Mouse (Mus musculus): Measurements from ENCODE around the gene Atp6v1g2.

The Atp6v1g2 gene

GRCm38 (mm10) chr17:35254241-35255098, 21.0 kb downstream of the Atp6v1g2 start:
- DNase-seq (ENCODE audit: low read depth, low spot score): no peak

GRCm38 (mm10) chr17:35255301-35255700, 21.8 kb downstream of the Atp6v1g2 start:
- no peak for DNase-seq (ENCODE audit: low read depth, low spot score)

GRCm38 (mm10) chr17:35255704-35256103, 22.2 kb downstream of the Atp6v1g2 start:
- DNase-seq (ENCODE audit: low read depth, low spot score): no peak

GRCm38 (mm10) chr17:35257378-35257777, 23.9 kb downstream of the Atp6v1g2 start:
- no peak for DNase-seq (ENCODE audit: low read depth, low spot score)

GRCm38 (mm10) chr17:35257824-35258491, 24.5 kb downstream of the Atp6v1g2 start:
- peak; percentile 81 for DNase-seq (ENCODE audit: low read depth, low spot score)

GRCm38 (mm10) chr17:35258492-35259478, 25.3 kb downstream of the Atp6v1g2 start:
- DNase-seq (ENCODE audit: low read depth, low spot score): no peak

GRCm38 (mm10) chr17:35259621-35260020, 26.2 kb downstream of the Atp6v1g2 start:
- no peak for DNase-seq (ENCODE audit: low read depth, low spot score)

- no peak for DNase-seq (ENCODE audit: low read depth, low spot score)
These were observed 28.2 kb downstream of the Atp6v1g2 start for GRCm38 (mm10) chr17:35261651-35262050.

- DNase-seq (ENCODE audit: low read depth, low spot score): peak; percentile 85
These were observed 29.4 kb downstream of the Atp6v1g2 start, which contains the start of gene H2-D1 for GRCm38 (mm10) chr17:35262664-35263522. H2-D1 (plus strand) TSS chr17:35262730.

GRCm38 (mm10) chr17:35263523-35263883, 30.0 kb downstream of the Atp6v1g2 start:
- no peak for DNase-seq (ENCODE audit: low read depth, low spot score)

- no peak for DNase-seq (ENCODE audit: low read depth, low spot score)
These were observed 34.1 kb downstream of the Atp6v1g2 start for GRCm38 (mm10) chr17:35267399-35268086.

- no peak for DNase-seq (ENCODE audit: low read depth, low spot score)
These were observed 36.3 kb downstream of the Atp6v1g2 start for GRCm38 (mm10) chr17:35269653-35270347.

- DNase-seq (ENCODE audit: low read depth, low spot score): no peak
These were observed 38.8 kb downstream of the Atp6v1g2 start for GRCm38 (mm10) chr17:35272249-35272648.

- DNase-seq (ENCODE audit: low read depth, low spot score): peak; percentile 76
These were observed 41.3 kb downstream of the Atp6v1g2 start for GRCm38 (mm10) chr17:35274770-35275169.

- no peak for DNase-seq (ENCODE audit: low read depth, low spot score)
These were observed 42.9 kb downstream of the Atp6v1g2 start for GRCm38 (mm10) chr17:35276304-35276864.

GRCm38 (mm10) chr17:35278049-35278448, 44.6 kb downstream of the Atp6v1g2 start:
- DNase-seq (ENCODE audit: low read depth, low spot score): no peak

GRCm38 (mm10) chr17:35278957-35279688, 45.7 kb downstream of the Atp6v1g2 start:
- no peak for DNase-seq (ENCODE audit: low read depth, low spot score)

- DNase-seq (ENCODE audit: low read depth, low spot score): no peak
These were observed 46.8 kb downstream of the Atp6v1g2 start for GRCm38 (mm10) chr17:35280276-35280675.

Measured in retina, postnatal 7 days (tissue).